Mouse (Mus musculus) fat pad, adult 2 months (tissue): ENCODE measurements around the gene Pum1.

ENCODE experiments used
- DNase-seq: peaks from one replicate; pipeline ENCODE4 v3.0.0-alpha.2; 2011; ENCODE audit warnings: low read depth, low spot score; ENCODE audit errors: extremely low read depth

Pum1 gene

GRCm38 (mm10) chr4:130810845-130811244 is 147.7 kb downstream of the Pum1 start:
- DNase-seq, result no peak

GRCm38 (mm10) chr4:130811385-130811784 is 148.3 kb downstream of the Pum1 start:
- no peak for DNase-seq

- no peak for DNase-seq
Observed at GRCm38 (mm10) chr4:130813958-130814357, 150.8 kb downstream of the Pum1 start.

GRCm38 (mm10) chr4:130814742-130815330 is 151.7 kb downstream of the Pum1 start:
- no peak for DNase-seq

- no peak for DNase-seq
Observed at GRCm38 (mm10) chr4:130815860-130816259, 152.7 kb downstream of the Pum1 start.

GRCm38 (mm10) chr4:130819806-130820205 is 156.7 kb downstream of the Pum1 start:
- DNase-seq, result no peak

- no peak for DNase-seq
Observed at GRCm38 (mm10) chr4:130820594-130821255, 157.6 kb downstream of the Pum1 start.

GRCm38 (mm10) chr4:130828851-130829673 is 165.9 kb downstream of the Pum1 start:
- no peak for DNase-seq
